Comparison of ENCODE assay signal across 24 mouse cellular contexts in genomic region chr6:54467371-54467770, GRCm38 (mm10). TPM values are rescaled to one million over a fixed set of nuclear protein-coding genes. Genes with fewer than 3 reads are reported as not detected.
DNase-seq lines count a peak whose midpoint lies in the region; ATAC-seq and TF ChIP-seq lines count a peak whose summit lies in the region.
"Had no signal": no experiment of that assay in that cellular context is flagged by ENCODE, and none has a peak within 500 bp of the region (broad histone marks: within the 10 kb centered on the region; RNA-seq: fewer than 3 reads in every experiment).

No protein-coding gene starts in this region.

- no peaks in the 10 kb centered on the region for H3K9me3 ChIP-seq in forebrain, embryonic 11.5 days (ENCODE audit: control insufficient read depth, low read length)
- no peaks in the 10 kb centered on the region for H3K9me3 ChIP-seq in forebrain, postnatal 0 days (ENCODE audit: low read length)
- no peaks in the 10 kb centered on the region for H3K9me3 ChIP-seq in heart, embryonic 15.5 days (replicated peaks)
- H3K9me3 ChIP-seq: embryonic facial prominence, embryonic 15.5 days; forebrain, embryonic 15.5 days; hindbrain, embryonic 12.5 days; kidney, embryonic 15.5 days; limb, embryonic 15.5 days; lung, embryonic 15.5 days; neural tube, embryonic 15.5 days had no signal

- H3K9ac ChIP-seq in forebrain, embryonic 11.5 days (ENCODE audit: low read length), result no peak overlapping the region
- no peak overlapping the region for H3K9ac ChIP-seq in forebrain, postnatal 0 days
- H3K9ac ChIP-seq in heart, embryonic 15.5 days, result no peak overlapping the region
- H3K9ac ChIP-seq: embryonic facial prominence, embryonic 15.5 days; forebrain, embryonic 15.5 days; hindbrain, embryonic 12.5 days; kidney, embryonic 15.5 days; limb, embryonic 15.5 days; liver, embryonic 14.5 days; lung, embryonic 15.5 days; neural tube, embryonic 15.5 days had no signal

- no peak for TF ChIP-seq CTCF in forebrain, postnatal 0 days (IDR thresholded peaks at IDR 0.05; ENCODE audit: low read depth)

- no peaks in the 10 kb centered on the region for H3K36me3 ChIP-seq in forebrain, embryonic 11.5 days (ENCODE audit: control insufficient read depth, insufficient read depth, low read length)
- H3K36me3 ChIP-seq in forebrain, postnatal 0 days (ENCODE audit: insufficient read depth), result no peaks in the 10 kb centered on the region
- H3K36me3 ChIP-seq in heart, embryonic 15.5 days, result no peaks in the 10 kb centered on the region
- H3K36me3 ChIP-seq: embryonic facial prominence, embryonic 15.5 days; forebrain, embryonic 15.5 days; hindbrain, embryonic 12.5 days; kidney, embryonic 15.5 days; limb, embryonic 15.5 days; lung, embryonic 15.5 days; neural tube, embryonic 15.5 days had no signal

- H3K4me3 ChIP-seq in forebrain, embryonic 11.5 days (ENCODE audit: low read depth, low read length), result no peak overlapping the region
- H3K4me3 ChIP-seq in forebrain, postnatal 0 days (ENCODE audit: low read depth, low read length), result no peak overlapping the region
- H3K4me3 ChIP-seq in heart, embryonic 15.5 days, result no peak overlapping the region
- H3K4me3 ChIP-seq: embryonic facial prominence, embryonic 15.5 days; forebrain, embryonic 15.5 days; hindbrain, embryonic 12.5 days; kidney, embryonic 15.5 days; limb, embryonic 15.5 days; lung, embryonic 15.5 days; neural tube, embryonic 15.5 days had no signal

- no peaks in the 10 kb centered on the region for H3K4me1 ChIP-seq in forebrain, embryonic 11.5 days (replicated peaks; ENCODE audit: control insufficient read depth, insufficient read depth, low read length)
- H3K4me1 ChIP-seq in forebrain, postnatal 0 days (ENCODE audit: insufficient read depth), result peaks cover 4% of the 10 kb centered on the region; the same call in 1 of the 2 replicates
- H3K4me1 ChIP-seq in heart, embryonic 15.5 days (replicated peaks), result peaks cover 44% of the 10 kb centered on the region
- H3K4me1 ChIP-seq: embryonic facial prominence, embryonic 15.5 days; hindbrain, embryonic 12.5 days; limb, embryonic 15.5 days had no signal

- no peak overlapping the region for H3K4me2 ChIP-seq in forebrain, embryonic 11.5 days (ENCODE audit: low read depth, low read length, severe bottlenecking)
- H3K4me2 ChIP-seq in forebrain, postnatal 0 days (ENCODE audit: low read depth), result no peak overlapping the region
- H3K4me2 ChIP-seq in heart, embryonic 15.5 days, result 0 out of 2 replicates have a peak overlapping the region, but pooled peaks have one; percentile 38
- H3K4me2 ChIP-seq: embryonic facial prominence, embryonic 15.5 days; forebrain, embryonic 15.5 days; hindbrain, embryonic 12.5 days; kidney, embryonic 15.5 days; limb, embryonic 15.5 days; lung, embryonic 15.5 days; midbrain, embryonic 11.5 days; neural tube, embryonic 15.5 days had no signal

- WGBS in forebrain, embryonic 11.5 days, result 91% methylated on average over 3 of the region's 3 CpGs
- WGBS in forebrain, postnatal 0 days, result 93% methylated on average over 3 of the region's 3 CpGs
- 43% methylated on average over 3 of the region's 3 CpGs for WGBS in heart, embryonic 15.5 days

- H3K27me3 ChIP-seq in forebrain, embryonic 11.5 days (ENCODE audit: control insufficient read depth, insufficient read depth, low read length), result no peaks in the 10 kb centered on the region
- no peaks in the 10 kb centered on the region for H3K27me3 ChIP-seq in forebrain, postnatal 0 days (ENCODE audit: insufficient read depth, low read length)
- H3K27me3 ChIP-seq in heart, embryonic 15.5 days, result no peaks in the 10 kb centered on the region
- H3K27me3 ChIP-seq: embryonic facial prominence, embryonic 15.5 days; hindbrain, embryonic 12.5 days; kidney, embryonic 15.5 days; limb, embryonic 15.5 days; lung, embryonic 15.5 days; neural tube, embryonic 15.5 days had no signal

- no peak overlapping the region for H3K27ac ChIP-seq in forebrain, embryonic 11.5 days (ENCODE audit: low read depth, low read length)
- H3K27ac ChIP-seq in forebrain, postnatal 0 days (ENCODE audit: low read depth, low read length), result no peak overlapping the region
- peak overlapping the region; percentile 96 for H3K27ac ChIP-seq in heart, embryonic 15.5 days
- H3K27ac ChIP-seq: embryonic facial prominence, embryonic 15.5 days; forebrain, embryonic 15.5 days; hindbrain, embryonic 12.5 days; kidney, embryonic 15.5 days; limb, embryonic 15.5 days; liver, embryonic 14.5 days; lung, embryonic 15.5 days; neural tube, embryonic 15.5 days; stomach, postnatal 0 days had no signal

- ATAC-seq in forebrain, embryonic 11.5 days (replicated peaks; ENCODE audit: low FRiP score), result no peak
- no peak for ATAC-seq in forebrain, postnatal 0 days
- peak; percentile 74 for ATAC-seq in heart, embryonic 15.5 days (replicated peaks; ENCODE audit: insufficient number of reproducible peaks, insufficient read depth, low FRiP score, low read depth)
- ATAC-seq: forebrain, embryonic 15.5 days had no signal

- peak; percentile 39 for DNase-seq in forebrain, embryonic 11.5 days (ENCODE audit: low spot score)
- DNase-seq in forebrain, postnatal 0 days, result no peak
- DNase-seq in heart, adult 8-10 months (ENCODE audit: low spot score), result peak; percentile 40
- DNase-seq in heart, postnatal 4 days, result no peak
- DNase-seq in brain, adult 2 months (ENCODE audit: low read depth, low spot score), result peak; percentile 75
- no peak for DNase-seq in thymus, postnatal 4 days
- DNase-seq in cerebellum, adult 9-10 months, result no peak
- DNase-seq: adrenal gland, postnatal 14 days; cerebellum, adult 9-11 months; kidney, adult 11 months; kidney, postnatal 36 days had no signal

RNA-seq across cellular contexts. Expression of gene Wipf3, which starts 38.0 kb away (rescaled TPM):
- 0.96 and 1.3 TPM in 2 replicates for polyA plus RNA-seq in forebrain, embryonic 11.5 days (2014; fragmentation: Nextera tagmentation; extraction: Ambion mirVana)
- total RNA-seq in forebrain, postnatal 0 days (2014; rRNA removed), result 6.5 and 7.6 TPM in 2 replicates
- 1.1 and 2.4 TPM in 2 replicates for polyA plus RNA-seq in forebrain, postnatal 0 days (2015; fragmentation: Nextera tagmentation; extraction: Ambion mirVana)
- 10 to 100 TPM; 28.5 to 45.5 (median 37.8) TPM for total RNA-seq in heart, adult 8-10 months (2022)
- 10 to 100 TPM; 15.2 to 15.9 TPM for total RNA-seq in heart, postnatal 4 days (2021)
- polyA plus RNA-seq in heart, embryonic 15.5 days (2015; fragmentation: Nextera tagmentation; extraction: Ambion mirVana), result 3.3 and 3.4 TPM in 2 replicates
- total RNA-seq: common myeloid progenitor, adult 5-6 weeks; granulocyte monocyte progenitor cell, adult 5-6 weeks had no signal

Comparison
In these comparisons a context has a peak if more than half of its experiments do, and no peak if none do; other contexts are left out.
1. DNase-seq: peak in forebrain, embryonic 11.5 days (single experiment), heart, adult 8-10 months (single experiment) and brain, adult 2 months (single experiment); none in forebrain, postnatal 0 days (single experiment), heart, postnatal 4 days (single experiment), thymus, postnatal 4 days (single experiment) and cerebellum, adult 9-10 months (single experiment).